Mouse (Mus musculus) heart, adult 2 months (tissue): ENCODE results near the gene Emc3.

ENCODE experiments used
- CTCF ChIP-seq: fragments of 200-600 bp; IDR thresholded peaks from 2 replicates; pipeline ENCODE4 v1.8.1; 2022; ENCODE audit warnings: antibody characterized with exemption, mild to moderate bottlenecking, moderate library complexity
- POLR2A ChIP-seq: fragments of 200-500 bp; IDR thresholded peaks from 2 replicates; pipeline ENCODE4 v1.6.1; 2011; ENCODE audit warnings: mild to moderate bottlenecking, low read depth, low read length, control low read depth; ENCODE audit not compliant: insufficient read depth

DNA sequence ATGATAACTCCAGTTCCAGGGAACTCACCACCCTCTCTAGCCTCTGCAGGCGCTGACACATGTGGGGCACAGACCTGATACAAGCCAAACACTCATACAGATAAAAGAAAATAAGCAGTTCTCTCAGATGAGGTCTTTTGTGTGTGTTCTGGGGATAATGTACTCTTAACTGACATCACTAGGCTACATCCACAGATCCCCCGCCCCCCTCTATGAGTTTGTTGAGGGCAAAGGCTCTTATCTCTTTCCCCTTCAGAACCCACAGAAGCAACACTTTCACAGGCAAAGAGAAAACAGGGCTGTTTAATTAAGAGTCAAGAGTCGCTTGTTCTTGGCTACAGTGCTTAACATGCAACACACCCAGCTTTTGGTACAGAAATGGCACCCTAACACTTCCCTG, 16.9 kb downstream of the Emc3 start:
- TF ChIP-seq CTCF (no peak), POLR2A (no peak)
